Mouse (Mus musculus) bone marrow, adult 2 months (tissue): Measurements from ENCODE around the gene Ints3.

Source experiments
- CTCF ChIP-seq: fragments of 200-500 bp; IDR thresholded peaks from 2 replicates; pipeline ENCODE4 v1.5.1; 2011; ENCODE audit warnings: low read length, control low read depth; ENCODE audit not compliant: control insufficient read depth, insufficient read depth
- POLR2A ChIP-seq: fragments of 200-500 bp; IDR thresholded peaks from 2 replicates; pipeline ENCODE4 v1.6.1; 2011; ENCODE audit warnings: low read depth, mild to moderate bottlenecking, control low read depth, low read length, borderline replicate concordance; ENCODE audit not compliant: control insufficient read depth

DNA sequence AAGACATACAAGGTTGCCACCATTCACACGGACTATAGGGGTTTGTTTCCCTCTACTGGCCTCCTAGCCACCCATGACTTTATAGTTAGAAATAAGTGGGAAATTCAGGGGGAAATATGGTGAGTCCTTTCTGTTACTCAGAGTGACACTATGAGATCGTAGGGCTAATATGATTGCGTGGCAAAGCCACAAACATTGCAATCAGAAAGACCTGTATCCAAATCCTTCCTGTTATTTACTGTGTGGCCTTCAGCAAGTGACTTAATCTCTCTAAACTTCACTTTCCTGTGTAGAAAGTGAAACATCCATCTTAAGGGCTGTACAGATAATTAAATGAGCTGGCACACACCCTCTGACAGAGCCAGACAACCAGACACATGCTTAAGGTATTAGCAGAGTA, 24.7 kb downstream of the Ints3 start:
- TF ChIP-seq POLR2A (no peak), CTCF (no peak)
